Mouse (Mus musculus) adrenal gland, postnatal 4 days (tissue): ENCODE results near the gene Cngb1. TPM values are rescaled to one million over a fixed set of nuclear protein-coding genes. Genes with fewer than 3 reads are reported as not detected.
A peak's percentile ranks its signal among the peaks of the same experiment; 100 is the strongest.

ENCODE experiments used
- DNase-seq, 2 experiments: peaks; one replicate each; pipeline ENCODE4 v3.0.0; 2021 to 2022; ENCODE audit warnings: low spot score in 2 of 2, mixed read lengths in 2 of 2
- total RNA-seq, 2 experiments: library from RNA; stranded (reverse); gene quantifications; 2 replicates each; pipeline ENCODE4 v1.2.3; 2021

Cngb1 gene
- total RNA-seq, 2 experiments from 2014 or later, result 2.1 to 2.3 TPM

- no peak for DNase-seq
Measured at GRCm38 (mm10) chr8:95326822-95327221, 20.4 kb upstream of the Cngb1 start.

DNA sequence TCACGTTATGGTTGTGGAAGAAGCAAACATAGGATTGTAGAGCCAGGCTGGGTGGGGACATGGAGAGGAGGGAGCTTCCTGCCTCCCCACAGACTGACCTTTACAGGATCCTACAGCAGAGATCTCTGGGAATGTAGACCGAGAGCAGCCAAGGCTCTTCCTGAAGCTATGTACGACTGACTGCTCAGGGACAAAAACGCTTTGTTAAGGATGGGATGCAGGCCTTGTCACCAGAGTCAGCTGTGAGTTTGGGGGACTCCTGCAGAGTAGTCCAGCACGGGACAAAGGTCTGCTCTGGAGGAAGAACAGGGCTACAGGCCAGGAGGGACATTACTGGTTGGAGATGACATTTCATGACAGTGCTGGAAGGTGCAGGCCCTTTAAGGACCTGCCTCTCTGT is 18.3 kb upstream of the Cngb1 start:
- no peak for DNase-seq

DNA sequence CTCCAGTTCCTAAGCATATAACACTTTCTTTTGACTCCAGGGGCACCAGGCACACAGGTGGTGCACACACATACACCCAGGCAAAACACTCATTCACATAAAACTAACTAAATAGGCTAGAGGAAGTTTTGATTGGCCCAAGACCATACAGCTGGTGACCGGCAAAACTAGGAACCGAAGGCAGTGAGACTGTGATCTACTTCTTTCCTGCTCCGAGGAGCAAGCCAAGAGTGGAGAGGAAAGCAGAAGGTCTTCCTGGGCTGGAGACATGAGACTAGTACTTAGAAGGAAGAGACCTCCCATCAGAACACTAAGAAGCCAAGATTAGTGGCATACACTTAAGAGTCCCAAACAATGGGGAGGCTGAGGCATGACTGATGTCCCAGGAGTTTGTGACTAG is 16.8 kb upstream of the Cngb1 start:
- DNase-seq, result no peak

- peak in 1 of 2 experiments; percentile 26 for DNase-seq
Measured at GRCm38 (mm10) chr8:95320224-95321139, 14.1 kb upstream of the Cngb1 start.

DNA sequence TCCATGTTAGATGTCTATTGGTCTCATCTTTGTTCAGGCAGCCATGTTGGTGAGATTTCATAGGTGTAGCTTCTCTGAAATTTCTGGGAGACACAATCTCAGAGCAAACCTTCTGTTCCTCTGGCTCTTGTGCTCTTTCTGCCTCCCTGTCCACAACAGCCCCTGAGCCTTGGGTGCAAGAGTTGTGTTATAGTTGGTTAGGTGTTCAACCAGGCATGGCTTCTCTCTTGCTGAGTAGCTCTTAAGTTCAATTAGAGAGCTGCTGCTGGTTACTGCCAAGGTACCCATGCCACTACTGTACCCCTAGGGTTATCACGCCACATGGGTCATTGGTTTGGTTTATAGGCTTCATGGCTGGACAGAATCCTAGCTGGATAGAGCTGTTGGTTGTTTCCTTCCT is 9.0 kb upstream of the Cngb1 start:
- DNase-seq, result no peak

- DNase-seq, result no peak
Measured at GRCm38 (mm10) chr8:95314707-95315106, 8.3 kb upstream of the Cngb1 start.

DNA sequence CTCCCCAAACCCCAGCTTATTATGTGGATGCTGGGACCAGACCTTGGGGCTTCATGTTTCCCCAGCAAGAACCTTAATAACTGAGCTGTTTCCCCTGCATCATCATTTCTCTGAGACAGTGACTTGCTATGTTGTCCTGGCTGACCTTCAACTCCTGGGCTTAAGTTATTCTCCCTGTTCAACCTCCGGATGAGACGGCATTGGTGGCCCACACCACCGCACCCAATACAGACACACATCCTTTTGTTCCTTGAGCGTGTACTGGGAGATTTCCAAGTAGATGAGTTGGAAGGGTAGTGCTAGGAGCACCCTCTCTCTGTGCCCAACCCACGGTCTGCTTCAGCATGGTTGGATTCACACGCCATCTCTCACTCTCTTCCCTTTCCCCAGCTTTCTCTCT is 7.5 kb upstream of the Cngb1 start:
- DNase-seq, result no peak

GRCm38 (mm10) chr8:95312836-95313235 is 6.5 kb upstream of the Cngb1 start:
- DNase-seq, result peak in 1 of 2 experiments; percentile 41

GRCm38 (mm10) chr8:95310342-95310970 is 4.1 kb upstream of the Cngb1 start, which contains the start of gene Tepp:
TSS of gene Tepp (plus strand) at chr8:95310566.
- DNase-seq, result no peak

DNA sequence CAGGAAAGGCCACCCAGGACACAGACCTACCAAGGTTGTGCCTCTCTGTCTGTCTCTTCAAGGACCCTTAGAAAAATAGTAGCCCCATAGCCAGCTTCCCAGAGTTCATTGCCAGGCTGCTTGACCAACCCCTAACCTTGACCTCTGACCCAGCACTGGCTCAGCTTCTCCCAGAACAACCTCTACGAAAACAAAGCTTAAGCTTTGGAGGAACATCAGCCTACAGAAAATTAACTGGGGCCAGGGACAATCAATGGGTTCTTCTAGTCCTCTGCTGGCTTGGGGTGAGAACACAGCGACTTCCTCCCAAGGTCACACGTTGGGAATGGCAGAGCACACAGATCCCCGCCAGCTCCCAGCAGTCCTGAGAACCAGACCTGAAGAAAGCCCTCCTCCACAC is 859 bp downstream of the Cngb1 start:
- no peak for DNase-seq

GRCm38 (mm10) chr8:95302410-95302809 is 4.0 kb downstream of the Cngb1 start:
- no peak for DNase-seq

GRCm38 (mm10) chr8:95293891-95294290 is 12.5 kb downstream of the Cngb1 start:
- DNase-seq, result no peak

DNA sequence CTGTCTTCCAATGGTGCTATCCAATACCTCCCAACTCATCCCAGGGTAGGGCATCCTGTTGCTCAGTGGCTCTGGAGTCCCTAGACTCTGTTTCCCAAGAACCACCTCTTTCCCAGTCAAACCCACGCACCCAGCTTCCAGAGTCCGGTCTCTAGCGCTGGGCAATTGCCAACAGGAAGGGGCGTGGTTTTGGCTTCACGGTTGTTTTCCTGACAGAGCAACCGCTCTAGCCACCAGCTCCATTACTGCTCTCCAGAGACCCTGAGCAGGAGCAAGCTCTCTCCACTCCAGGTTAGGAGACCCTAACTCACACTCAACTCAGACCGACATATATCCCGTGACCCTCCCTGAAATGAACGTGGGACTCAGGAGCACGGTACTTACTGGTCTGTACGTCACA is 13.2 kb downstream of the Cngb1 start:
- DNase-seq, result peak in 1 of 2 experiments; percentile 45

DNA sequence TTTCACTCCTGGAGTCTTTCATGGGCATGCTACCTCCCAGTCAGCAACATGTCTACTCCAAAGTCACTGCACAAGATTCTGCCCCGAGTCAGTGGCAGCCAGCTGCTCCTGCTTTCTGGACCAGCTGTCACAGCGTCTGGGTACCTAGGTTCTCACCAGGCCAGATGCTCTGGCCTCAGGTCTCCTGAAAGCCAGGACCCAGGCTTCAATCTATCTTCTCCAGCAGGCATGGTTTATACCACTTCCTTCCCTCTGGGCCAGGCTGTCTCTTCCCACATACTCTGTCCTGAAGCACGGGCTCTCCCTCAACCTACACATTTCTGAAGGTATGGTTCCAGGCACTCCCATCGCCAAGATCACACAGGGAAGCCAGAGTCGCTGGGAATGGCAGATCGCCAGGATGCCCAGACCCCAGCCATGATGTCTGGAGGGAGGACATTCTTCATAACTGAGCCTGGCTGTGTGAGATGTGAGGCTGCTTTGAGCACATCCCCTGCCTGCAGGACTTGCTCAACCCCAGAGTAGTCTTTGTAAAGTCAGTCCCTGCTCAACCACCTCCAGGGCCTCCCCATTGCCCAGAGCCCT is 17.2 kb downstream of the Cngb1 start:
- DNase-seq, result no peak

DNA sequence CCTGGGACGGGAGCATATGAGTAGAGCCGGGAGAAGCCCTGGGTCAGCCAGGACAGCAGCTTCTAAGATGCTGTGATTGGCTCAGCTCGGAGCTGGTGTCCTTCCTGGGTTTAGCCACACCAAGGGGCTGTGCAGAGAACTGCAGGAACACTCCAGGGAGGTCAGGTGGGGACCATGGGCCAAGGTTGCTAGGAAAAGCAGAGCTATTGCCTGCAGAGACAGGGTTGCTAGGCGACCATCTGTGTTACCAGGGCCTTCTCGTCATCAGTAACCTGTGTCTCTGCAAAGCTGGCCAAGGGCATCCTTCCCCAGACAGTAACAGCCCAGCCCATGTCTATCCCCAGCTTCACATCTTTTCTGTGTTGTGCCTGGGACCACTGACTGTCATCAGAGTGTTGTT is 24.9 kb downstream of the Cngb1 start:
- no peak for DNase-seq

DNA sequence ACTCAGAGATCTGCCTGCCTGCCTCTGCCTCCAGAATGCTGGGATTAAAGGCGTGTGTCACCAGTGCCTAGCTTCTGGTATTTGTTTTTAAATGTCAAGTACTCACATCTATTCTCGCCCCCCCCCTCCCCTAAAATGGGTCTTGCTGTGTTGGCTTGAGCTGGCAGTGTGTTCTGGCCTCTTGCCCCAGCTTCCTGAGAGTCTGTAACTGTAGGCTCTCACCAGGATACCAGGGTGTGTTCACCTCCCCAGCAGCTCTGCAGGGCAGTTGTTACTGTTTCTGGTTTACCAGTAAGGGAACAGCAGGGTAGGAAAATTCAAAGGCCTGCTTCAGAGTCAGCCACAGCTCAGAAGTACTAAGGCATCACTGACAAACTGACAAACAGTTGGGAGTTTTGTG is 33.5 kb downstream of the Cngb1 start:
- no peak for DNase-seq

- DNase-seq, result no peak
Measured at GRCm38 (mm10) chr8:95271841-95272240, 34.5 kb downstream of the Cngb1 start.

DNA sequence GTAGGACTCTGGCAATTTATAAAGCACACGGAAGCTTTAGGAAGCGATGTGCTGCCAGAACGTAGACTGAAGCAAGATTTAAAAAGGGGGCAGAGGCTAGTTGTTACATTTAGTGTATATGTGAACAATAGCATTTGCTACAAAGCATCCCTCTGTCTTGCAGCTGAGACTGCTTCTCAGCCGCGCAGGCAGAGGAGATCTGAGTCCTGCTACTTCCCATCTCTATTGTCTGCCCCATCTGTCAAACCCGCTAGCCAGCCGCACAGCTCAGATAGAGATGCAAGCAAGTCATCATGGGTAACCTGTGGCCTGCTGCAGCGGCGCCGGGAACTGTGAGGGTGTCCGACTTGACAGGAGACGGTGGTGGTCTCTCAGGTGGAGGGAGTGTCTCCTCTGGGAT is 35.9 kb downstream of the Cngb1 start:
- no peak for DNase-seq

DNA sequence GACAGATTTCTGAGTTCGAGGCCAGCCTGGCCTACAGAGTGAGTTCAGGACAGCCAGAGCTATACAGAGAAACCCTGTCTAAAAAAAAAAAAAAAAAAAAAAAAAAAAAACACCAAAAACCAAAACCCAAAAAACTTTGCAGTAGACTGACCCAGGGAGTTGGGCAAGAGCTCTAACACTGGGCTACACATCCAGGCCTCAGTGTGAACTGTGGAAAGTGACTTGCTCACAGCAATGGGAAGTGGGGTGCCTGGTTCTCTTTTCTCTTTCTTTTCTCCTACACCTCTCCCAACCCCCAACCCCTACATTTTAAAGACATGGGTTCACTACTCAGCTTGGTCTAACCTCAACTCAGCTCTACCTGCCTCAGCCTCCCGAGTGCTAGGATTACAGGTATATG is 44.2 kb downstream of the Cngb1 start:
- no peak for DNase-seq

GRCm38 (mm10) chr8:95255611-95256010 is 50.8 kb downstream of the Cngb1 start:
- no peak for DNase-seq

DNA sequence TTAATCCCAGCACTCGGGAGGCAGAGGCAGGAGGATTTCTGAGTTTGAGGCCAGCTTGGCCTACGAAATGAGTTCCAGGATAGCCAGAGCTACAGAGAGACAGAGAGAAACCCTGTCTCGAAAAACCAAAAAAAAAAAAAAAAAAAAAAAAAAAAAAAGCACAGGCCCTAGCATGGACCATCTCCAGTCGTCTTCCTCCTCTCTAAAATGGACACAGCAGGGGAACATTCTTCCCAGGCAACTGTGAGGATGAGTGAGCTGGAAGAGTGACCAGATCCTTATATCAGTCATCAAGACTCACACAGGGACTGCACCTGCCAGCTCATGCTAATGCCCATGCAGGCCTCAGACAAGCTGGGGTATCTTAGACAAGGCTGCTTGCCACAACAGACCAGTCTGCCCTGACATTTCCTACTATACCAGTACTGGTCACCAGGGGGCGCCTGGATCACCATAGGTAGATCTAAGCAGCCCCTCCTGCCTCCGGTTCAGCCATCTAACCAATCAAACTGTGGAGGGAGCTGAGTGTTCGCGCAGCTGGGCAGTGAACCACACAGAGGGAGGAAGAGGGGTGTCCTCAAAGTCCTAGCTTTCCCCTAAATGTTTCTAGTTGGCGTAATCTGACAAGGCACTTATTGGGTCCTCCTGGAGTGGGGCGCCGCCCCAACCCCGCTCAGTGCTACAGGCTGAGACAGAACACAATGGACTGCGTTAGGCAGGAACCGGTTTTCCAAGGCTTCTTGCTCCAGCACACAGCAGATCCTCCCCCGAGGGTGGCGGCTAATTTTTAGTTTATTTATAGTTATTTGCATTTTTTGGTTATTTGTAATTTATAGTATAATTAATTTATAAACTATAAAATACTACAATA is 51.6 kb downstream of the Cngb1 start:
- DNase-seq, result peak; percentile 91 to 96
